Mouse (Mus musculus) brown adipose tissue, adult 24 weeks (tissue): ENCODE measurements around the gene Grik1. TPM values are rescaled to one million over a fixed set of nuclear protein-coding genes. Genes with fewer than 3 reads are reported as not detected.

Experiments used
- H3K27ac ChIP-seq: fragments of 200-500 bp; replicated peaks from 2 replicates; pipeline ENCODE4 v1.5.1; 2012; ENCODE audit warnings: low read depth, mild to moderate bottlenecking, low read length
- H3K4me1 ChIP-seq: fragments of 200-500 bp; 2 replicates; pipeline ENCODE4 v1.6.1; 2012; ENCODE audit warnings: low read length, mixed read lengths; ENCODE audit not compliant: control insufficient read depth, insufficient read depth, insufficient read length
- H3K4me3 ChIP-seq: fragments of 200-500 bp; 2 replicates; pipeline ENCODE4 v1.5.1; 2012; ENCODE audit warnings: low read depth, mild to moderate bottlenecking, low read length, moderate library complexity; ENCODE audit not compliant: insufficient read depth
- polyA plus RNA-seq: library from polyadenylated mRNA; stranded (reverse); fragments of >200 nt; gene quantifications from 2 replicates; pipeline ENCODE4 v1.2.4, GENCODE M21; 2012; ENCODE audit not compliant: missing spikeins, insufficient read depth, insufficient read length

Gene Grik1
- polyA plus RNA-seq, 1 experiment = not detected

DNA sequence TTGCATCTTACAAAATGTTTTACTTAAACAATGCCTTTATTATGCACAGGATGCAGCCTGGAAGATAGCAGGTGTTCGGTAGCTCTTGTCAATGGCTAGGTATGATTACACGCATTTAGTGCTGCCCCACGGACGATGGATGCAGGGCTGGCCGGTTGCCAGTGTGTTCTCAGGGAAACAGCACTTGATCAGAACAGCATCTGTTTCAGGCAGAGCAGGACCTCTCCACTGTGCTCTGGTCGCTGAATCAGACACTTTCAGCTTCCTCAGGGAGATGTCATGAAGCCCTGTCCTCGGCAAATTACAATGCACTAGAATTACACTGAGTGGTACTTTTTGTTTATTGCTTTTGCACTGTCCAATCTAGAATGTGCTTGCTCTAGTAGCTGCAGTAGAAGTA lies 202.8 kb downstream of the Grik1 start:
- H3K4me1 ChIP-seq = no peaks in the 10 kb centered on the region
- H3K27ac ChIP-seq = no peak overlapping the region
- no peak overlapping the region for H3K4me3 ChIP-seq

DNA sequence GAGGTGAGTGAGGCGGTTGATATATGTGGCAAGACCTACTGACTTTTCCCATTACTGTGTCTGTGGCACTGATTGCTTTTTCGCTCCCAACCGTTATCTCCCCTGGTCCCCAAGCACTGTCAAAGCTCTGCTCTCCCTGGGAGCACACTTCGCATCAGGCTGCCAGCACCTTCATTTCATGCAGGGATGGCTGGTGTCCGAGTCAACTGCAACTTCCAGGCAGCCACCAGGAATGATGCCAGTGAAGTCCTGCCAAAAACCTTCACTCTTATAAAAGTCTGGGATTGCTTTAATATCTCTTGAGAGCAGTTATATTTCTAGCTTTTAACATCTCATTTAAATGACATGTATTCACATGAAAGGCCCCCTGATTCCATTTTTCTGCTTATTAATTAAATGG lies 215.3 kb downstream of the Grik1 start:
- H3K4me1 ChIP-seq = no peaks in the 10 kb centered on the region
- H3K27ac ChIP-seq = no peak overlapping the region
- H3K4me3 ChIP-seq = no peak overlapping the region

- Histone ChIP-seq H3K4me3 (no peak overlapping the region), H3K27ac (no peak overlapping the region), H3K4me1 (no peaks in the 10 kb centered on the region)
Measured at GRCm38 (mm10) chr16:88060936-88061335, 229.1 kb downstream of the Grik1 start.

DNA sequence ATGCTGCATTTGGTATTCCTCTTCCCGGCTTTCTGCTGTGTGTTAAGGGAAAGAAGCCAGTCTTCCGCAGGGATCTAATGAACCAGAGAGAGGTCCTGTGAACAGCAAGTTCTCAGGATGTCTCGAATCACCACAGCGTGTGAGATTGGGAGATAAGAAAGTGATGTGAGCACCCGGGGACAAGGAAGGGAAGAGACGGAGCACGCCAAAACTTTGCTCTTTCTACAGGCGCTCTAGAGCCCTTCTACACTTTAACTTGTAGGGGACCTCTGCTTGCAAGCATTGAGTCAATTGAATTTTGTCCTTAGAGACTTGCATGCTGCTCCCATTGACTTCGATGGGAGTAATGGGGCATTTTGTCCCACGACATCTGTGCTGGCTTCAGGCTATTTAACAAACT lies 241.9 kb downstream of the Grik1 start:
- Histone ChIP-seq H3K27ac (no peak overlapping the region), H3K4me3 (no peak overlapping the region), H3K4me1 (no peaks in the 10 kb centered on the region)

DNA sequence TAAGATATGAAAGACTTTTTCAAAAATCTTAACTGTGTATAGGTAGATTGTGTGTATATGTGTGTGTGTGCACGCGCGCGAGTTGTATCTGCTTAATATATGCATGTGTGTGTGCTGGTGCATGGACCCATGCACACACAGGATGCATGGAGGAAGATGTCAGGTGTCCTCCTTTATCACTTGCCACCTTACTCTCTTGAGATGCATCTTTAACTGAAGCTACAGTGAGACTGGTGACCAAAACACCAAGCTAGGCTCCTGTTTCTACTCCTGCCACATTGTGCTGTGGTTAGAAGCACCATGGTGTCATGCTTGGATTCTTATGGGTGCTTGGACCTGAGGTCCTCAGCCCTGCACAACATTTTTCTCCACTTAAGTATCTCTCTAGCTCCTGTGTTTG lies 245.7 kb downstream of the Grik1 start:
- H3K27ac ChIP-seq = no peak overlapping the region
- H3K4me1 ChIP-seq = no peaks in the 10 kb centered on the region
- no peak overlapping the region for H3K4me3 ChIP-seq

- no peak overlapping the region for H3K4me3 ChIP-seq
- no peak overlapping the region for H3K27ac ChIP-seq
- no peaks in the 10 kb centered on the region for H3K4me1 ChIP-seq
Measured at GRCm38 (mm10) chr16:88042458-88042857, 247.6 kb downstream of the Grik1 start.

DNA sequence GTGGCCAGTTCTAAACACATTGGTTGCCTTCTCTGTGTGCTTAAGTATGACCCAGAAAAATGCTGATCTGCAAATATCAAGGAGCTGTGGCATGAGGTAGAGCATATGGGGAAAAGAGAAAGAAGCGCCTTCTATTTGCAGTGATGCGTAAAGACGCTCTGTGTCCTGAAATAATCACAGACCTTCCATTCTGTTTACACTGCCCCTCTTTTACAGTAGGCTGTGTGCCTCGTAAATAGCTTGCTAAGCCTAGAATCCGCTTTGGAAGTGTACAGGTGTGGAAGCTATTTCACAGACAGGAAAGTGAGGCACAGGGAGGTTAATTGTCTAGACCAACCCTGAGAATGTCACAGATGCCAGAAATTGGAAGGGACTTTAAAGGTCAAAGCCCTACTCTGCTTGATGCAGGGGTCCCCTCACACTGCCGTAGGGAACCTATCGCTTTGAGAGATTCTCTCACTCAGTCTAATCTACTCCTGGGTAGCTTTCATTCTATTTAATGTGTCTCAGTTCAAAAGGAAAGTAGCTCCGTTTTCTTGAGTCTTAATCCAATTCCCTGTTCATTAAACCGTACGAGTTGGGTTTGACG lies 251.5 kb downstream of the Grik1 start:
- Histone ChIP-seq H3K4me1 (no peaks in the 10 kb centered on the region), H3K27ac (no peak overlapping the region), H3K4me3 (no peak overlapping the region)

DNA sequence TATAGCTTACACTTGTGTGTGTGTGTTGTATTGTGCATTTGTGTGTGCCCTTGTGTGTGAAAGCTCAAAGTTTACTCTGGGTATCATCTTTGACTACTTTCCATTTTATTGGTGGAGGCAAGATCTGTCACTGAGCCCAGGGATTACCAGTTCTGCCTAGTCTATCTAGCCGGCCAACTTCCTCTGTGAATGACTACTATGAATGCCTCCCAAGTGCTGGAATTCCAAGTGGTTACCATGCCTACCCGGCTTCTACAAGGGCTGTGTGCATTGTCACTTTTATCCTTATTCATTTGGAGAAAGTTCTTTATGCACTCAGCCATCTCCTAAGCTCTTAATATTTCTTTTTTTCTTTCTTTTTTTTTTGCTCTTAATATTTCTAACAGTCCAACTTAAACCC lies 301.3 kb downstream of the Grik1 start:
- Histone ChIP-seq H3K4me1 (no peaks in the 10 kb centered on the region), H3K27ac (no peak overlapping the region), H3K4me3 (no peak overlapping the region)

DNA sequence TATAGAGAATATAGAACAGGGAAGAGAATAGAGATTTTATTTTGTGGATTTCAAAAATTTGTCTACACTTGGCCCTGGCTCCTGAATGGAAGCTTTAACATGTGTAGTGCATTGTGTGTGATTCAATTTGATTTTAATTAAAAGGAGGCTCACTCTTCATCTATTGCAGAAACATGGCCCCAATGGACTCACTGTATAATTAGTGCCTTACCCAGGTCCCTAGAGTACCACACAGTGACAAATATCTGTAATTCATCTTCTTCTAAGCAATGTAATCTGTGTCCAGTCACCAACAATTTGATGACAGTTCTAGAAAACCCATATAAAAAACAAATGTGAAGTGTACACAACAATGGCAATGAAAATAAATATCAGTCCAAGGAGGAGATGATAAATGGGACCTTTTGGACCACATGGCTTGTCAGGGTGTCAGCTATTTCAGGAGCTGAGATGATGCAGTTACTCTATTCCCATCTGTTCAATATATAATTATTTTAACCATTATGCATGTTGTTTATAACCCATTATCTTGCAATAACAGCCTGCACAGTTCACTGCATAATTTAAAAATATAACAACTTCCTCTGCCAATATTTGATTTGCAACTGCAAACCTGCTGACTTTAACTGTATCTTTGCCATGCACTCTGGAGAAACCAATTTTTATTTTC lies 305.7 kb downstream of the Grik1 start:
- Histone ChIP-seq H3K4me1 (no peaks in the 10 kb centered on the region), H3K27ac (no peak overlapping the region), H3K4me3 (no peak overlapping the region)

DNA sequence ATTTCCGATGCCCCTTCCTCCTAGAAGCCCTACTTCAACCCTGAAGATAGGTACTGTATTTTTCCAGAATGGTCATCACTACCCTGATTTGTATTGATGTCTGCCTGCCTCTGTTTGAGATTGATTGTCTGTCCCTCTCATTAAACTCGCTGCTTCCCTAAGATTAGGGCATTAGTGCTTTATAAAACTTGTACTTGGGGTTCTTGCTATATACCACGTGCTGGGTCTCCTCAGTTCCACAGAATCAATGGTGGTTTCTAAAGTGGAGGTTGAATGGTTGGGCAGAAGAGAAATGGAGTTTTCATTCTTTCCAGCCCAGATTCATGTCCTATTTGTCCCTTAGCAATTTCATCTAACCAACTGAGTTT lies 316.0 kb downstream of the Grik1 start:
- H3K4me1 ChIP-seq = no peaks in the 10 kb centered on the region
- no peak overlapping the region for H3K4me3 ChIP-seq
- H3K27ac ChIP-seq = no peak overlapping the region

DNA sequence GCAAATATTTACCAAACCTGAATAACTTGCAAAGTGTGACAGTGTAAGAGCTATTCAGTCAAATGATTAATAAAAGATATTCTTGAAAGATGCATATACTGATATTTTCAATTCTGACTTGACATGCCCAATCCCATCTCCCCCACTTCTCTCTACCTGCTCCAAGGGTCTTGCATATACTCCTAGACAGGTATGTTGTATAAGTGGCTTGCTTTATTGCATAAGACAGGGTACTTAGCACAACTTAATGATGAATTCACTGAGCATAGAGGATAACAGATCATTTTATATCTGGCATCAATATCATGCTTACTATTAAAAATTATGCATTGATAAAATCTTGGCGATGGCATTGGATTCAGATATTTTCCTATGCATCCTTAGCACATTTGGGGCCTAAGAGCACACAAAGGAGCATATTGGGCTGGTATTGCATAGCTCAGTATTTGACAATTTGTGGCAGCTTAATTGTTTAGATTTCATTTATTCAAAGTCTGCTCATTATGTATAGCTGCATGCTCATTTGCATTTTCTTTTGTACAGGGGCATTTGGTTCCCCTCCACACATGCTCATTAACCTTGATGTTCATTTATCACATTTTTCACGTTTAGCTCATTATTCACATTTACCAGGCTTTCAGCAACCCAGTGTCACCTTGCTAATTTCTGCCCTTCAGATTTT lies 316.5 kb downstream of the Grik1 start:
- H3K4me3 ChIP-seq = no peak overlapping the region

GRCm38 (mm10) chr16:87971911-87972310 lies 318.2 kb downstream of the Grik1 start:
- H3K4me1 ChIP-seq = no peaks in the 10 kb centered on the region
- H3K4me3 ChIP-seq = no peak overlapping the region
- no peak overlapping the region for H3K27ac ChIP-seq

More for the DNA sequence above, 316.5 kb downstream of the Grik1 start:
- no peaks in the 10 kb centered on the region for H3K4me1 ChIP-seq
- H3K27ac ChIP-seq = no peak overlapping the region

DNA sequence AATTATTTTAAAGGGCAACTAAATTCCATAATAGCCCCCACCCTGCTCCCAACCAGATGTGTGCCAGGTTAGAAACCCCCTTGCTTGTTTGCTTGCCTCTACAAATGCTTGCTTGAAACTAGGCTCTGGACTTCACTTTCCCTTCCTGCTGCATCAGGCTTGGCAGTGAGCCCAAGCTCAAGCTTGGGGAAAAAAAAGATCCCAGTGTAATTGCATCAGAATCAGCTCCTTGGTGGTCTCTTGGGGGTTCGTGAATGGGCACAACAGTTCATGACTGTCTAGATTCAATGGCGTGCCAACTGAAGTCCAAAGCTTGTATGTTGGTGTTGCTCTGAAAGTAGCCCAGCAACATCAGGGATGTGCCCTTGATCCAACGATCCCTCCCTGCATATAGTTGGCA lies 320.1 kb downstream of the Grik1 start:
- Histone ChIP-seq H3K4me3 (no peak overlapping the region), H3K4me1 (no peaks in the 10 kb centered on the region), H3K27ac (no peak overlapping the region)

DNA sequence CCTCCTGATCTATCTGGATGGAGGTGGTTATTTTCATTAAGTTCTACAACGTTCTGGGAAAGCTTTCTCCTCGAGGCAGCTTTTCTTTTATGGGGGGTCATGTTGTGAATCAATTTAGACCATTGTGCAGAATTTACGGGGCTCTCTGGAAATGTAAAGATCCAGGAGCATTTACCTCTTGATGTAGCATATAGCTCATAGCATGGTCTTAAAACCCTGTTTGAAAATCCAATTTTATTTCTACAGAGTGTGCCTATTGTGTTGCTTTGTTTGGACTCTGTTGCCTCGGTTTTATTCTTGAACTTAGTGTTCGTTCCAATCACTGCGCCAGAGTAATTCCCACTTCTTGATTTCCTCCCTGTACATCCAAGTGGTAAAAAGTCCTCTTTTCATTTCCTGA lies 328.6 kb downstream of the Grik1 start:
- H3K27ac ChIP-seq = no peak overlapping the region
- no peak overlapping the region for H3K4me3 ChIP-seq
- H3K4me1 ChIP-seq = no peaks in the 10 kb centered on the region

DNA sequence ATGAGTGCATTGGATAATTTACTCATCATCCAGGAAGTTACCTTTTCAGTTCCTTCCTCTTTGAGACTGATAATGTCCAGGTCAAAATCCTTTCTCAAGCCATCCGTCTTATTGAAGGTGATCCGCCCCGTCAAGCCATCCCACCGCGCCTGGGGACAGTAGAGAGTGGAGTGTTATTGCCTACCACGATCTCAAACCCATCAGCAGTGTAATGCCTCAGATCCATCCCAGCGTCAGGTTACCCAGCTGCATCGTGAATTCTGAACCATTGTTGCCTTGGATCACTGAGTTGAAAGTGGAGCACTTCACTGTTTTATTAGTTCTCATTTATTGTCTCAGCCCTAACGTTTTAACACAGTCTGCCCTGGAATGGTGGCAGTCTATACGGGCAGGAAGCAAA lies 332.6 kb downstream of the Grik1 start:
- H3K27ac ChIP-seq = no peak overlapping the region
- H3K4me1 ChIP-seq = no peaks in the 10 kb centered on the region
- H3K4me3 ChIP-seq = no peak overlapping the region

GRCm38 (mm10) chr16:87956178-87956577 lies 333.9 kb downstream of the Grik1 start:
- H3K4me3 ChIP-seq = no peak overlapping the region
- H3K4me1 ChIP-seq = no peaks in the 10 kb centered on the region
- H3K27ac ChIP-seq = no peak overlapping the region
